Mouse (Mus musculus): ENCODE measurements at regions not wholly inside any gene's neighbourhood (a gene's known extent, or its start where the extent isn't known, plus 50 kb on each side); places are given as distances from the start of the nearest gene placed in this dataset.
"Not testable (repeated sequence)": the region's sequence is repeated elsewhere in the genome, so short reads cannot be mapped to it uniquely, and the experiment has no call there.

- no peak for DNase-seq (ENCODE audit: low read depth, low spot score)
Observed at GRCm38 (mm10) chr7:39727935-39728557, 210.5 kb downstream of the Zfp619 start.

GRCm38 (mm10) chr7:39728930-39729329, 211.4 kb downstream of the Zfp619 start:
- DNase-seq (ENCODE audit: low read depth, low spot score): no peak

GRCm38 (mm10) chr7:39729723-39730122, 212.2 kb downstream of the Zfp619 start:
- no peak for DNase-seq (ENCODE audit: low read depth, low spot score)

- no peak for DNase-seq (ENCODE audit: low read depth, low spot score)
Observed at GRCm38 (mm10) chr7:39732790-39733189, 215.2 kb downstream of the Zfp619 start.

GRCm38 (mm10) chr7:39748395-39748794, 230.8 kb downstream of the Zfp619 start:
- not testable (repeated sequence) for DNase-seq (ENCODE audit: low read depth, low spot score)

- DNase-seq (ENCODE audit: low read depth, low spot score): no peak
Observed at GRCm38 (mm10) chr7:39750448-39750847, 232.9 kb downstream of the Zfp619 start.

GRCm38 (mm10) chr7:39764366-39764765, 246.8 kb downstream of the Zfp619 start:
- no peak for DNase-seq (ENCODE audit: low read depth, low spot score)

- DNase-seq (ENCODE audit: low read depth, low spot score): no peak
Observed at GRCm38 (mm10) chr7:39765094-39765493, 247.5 kb downstream of the Zfp619 start.

- DNase-seq (ENCODE audit: low read depth, low spot score): no peak
Observed at GRCm38 (mm10) chr7:39773291-39773690, 255.7 kb downstream of the Zfp619 start.

GRCm38 (mm10) chr7:39789321-39789720, 271.8 kb downstream of the Zfp619 start:
- DNase-seq (ENCODE audit: low read depth, low spot score): no peak

- DNase-seq (ENCODE audit: low read depth, low spot score): no peak
Observed at GRCm38 (mm10) chr7:39789880-39790279, 272.3 kb downstream of the Zfp619 start.

GRCm38 (mm10) chr7:39794751-39795150, 277.2 kb downstream of the Zfp619 start:
- no peak for DNase-seq (ENCODE audit: low read depth, low spot score)

- no peak for DNase-seq (ENCODE audit: low read depth, low spot score)
Observed at GRCm38 (mm10) chr7:39804276-39804675, 286.7 kb downstream of the Zfp619 start.

GRCm38 (mm10) chr7:39818036-39818435, 300.5 kb downstream of the Zfp619 start:
- no peak for DNase-seq (ENCODE audit: low read depth, low spot score)

- DNase-seq (ENCODE audit: low read depth, low spot score): no peak
Observed at GRCm38 (mm10) chr7:39822550-39823178, 305.1 kb downstream of the Zfp619 start.

GRCm38 (mm10) chr7:39828378-39828777, 310.8 kb downstream of the Zfp619 start:
- DNase-seq (ENCODE audit: low read depth, low spot score): no peak

- DNase-seq (ENCODE audit: low read depth, low spot score): no peak
Observed at GRCm38 (mm10) chr7:39830831-39831230, 313.3 kb downstream of the Zfp619 start.

GRCm38 (mm10) chr7:39841988-39842387, 324.4 kb downstream of the Zfp619 start:
- no peak for DNase-seq (ENCODE audit: low read depth, low spot score)

- no peak for DNase-seq (ENCODE audit: low read depth, low spot score)
Observed at GRCm38 (mm10) chr7:39847914-39848782, 330.6 kb downstream of the Zfp619 start.

- no peak for DNase-seq (ENCODE audit: low read depth, low spot score)
Observed at GRCm38 (mm10) chr7:39857301-39857700, 339.7 kb downstream of the Zfp619 start.

- no peak for DNase-seq (ENCODE audit: low read depth, low spot score)
Observed at GRCm38 (mm10) chr7:39862835-39863234, 345.3 kb downstream of the Zfp619 start.

- DNase-seq (ENCODE audit: low read depth, low spot score): no peak
Observed at GRCm38 (mm10) chr7:39864130-39864529, 346.6 kb downstream of the Zfp619 start.

All from CD4-positive helper T cell, adult 2 months (primary cell).